Mouse (Mus musculus) mature B cell (primary cell): ENCODE results near the gene Eif4enif1.

Source experiments
- in situ Hi-C: fragments of 300-500 bp; cut with MboI; formaldehyde crosslinking; loops from 2 replicates; pipeline ENCODE4 v1.14.3; 2019

Eif4enif1 gene

GRCm38 (mm10) chr11:3267133-3267532 lies 64.9 kb downstream of the Eif4enif1 start:
- in situ Hi-C loops: loop anchor here (25.0 kb wide), 1 partner anchor 395 kb away; no protein-coding TSS in a partner anchor

GRCm38 (mm10) chr11:3269241-3269640 lies 67.0 kb downstream of the Eif4enif1 start:
- in situ Hi-C loops: loop anchor here (25.0 kb wide), 1 partner anchor 393 kb away; no protein-coding TSS in a partner anchor

DNA sequence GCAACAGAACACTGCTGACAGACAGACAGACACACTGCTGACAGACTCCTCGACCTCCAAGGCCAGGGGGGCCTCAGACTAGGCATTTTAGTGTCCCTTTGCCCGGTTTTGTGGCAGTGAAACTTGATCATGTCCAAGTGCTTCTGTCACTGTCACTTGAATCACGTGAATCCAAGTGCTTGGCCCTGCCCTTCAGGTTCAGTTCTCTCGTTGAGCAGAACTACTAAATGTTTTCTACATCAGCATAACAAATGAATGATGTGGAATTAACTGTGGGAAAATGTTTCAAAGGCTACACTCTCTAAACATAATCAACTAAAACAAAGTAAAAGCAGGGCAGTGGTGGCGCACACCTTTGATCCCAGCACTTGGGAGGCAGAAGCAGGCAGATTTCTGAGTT lies 76.2 kb downstream of the Eif4enif1 start:
- in situ Hi-C loops: no loop called here

DNA sequence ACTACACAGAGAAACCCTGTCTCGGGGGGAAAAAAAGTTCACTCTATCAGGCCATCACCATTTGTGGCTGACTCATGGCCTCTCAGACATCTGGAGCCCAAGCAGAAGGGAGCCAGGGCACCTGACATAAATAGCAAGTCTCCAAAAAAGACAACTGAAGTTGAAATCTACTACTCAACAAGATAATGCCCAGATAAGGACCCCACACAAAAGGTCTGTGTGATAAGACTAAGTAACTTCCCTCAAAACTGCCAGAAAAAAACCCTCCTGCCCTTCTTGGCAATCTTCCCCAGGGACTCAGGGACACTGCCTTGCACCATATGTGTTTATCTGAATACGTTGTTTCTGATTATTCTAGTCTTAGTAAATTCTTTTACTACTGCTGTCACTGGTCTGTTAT lies 77.5 kb downstream of the Eif4enif1 start:
- in situ Hi-C loops: no loop called here

DNA sequence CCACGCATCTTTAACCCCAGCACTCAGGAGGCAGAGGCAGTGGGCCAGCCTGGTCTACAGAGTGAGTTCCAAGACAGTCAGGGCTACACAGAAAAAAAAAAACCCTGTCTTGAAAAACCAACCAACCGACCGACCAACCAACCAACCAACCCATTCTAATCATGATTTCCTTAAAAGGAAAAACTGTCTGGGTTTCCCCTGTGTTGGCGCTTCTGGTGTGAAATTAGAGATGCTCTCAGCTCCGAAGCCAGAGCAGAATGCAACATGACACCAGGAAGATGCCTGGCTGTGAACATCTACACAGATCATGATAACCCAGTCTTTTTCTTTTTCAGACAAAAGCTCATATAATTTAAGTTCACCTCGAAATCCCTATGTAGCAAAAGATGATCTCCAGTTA lies 80.7 kb downstream of the Eif4enif1 start:
- in situ Hi-C loops: no loop called here

DNA sequence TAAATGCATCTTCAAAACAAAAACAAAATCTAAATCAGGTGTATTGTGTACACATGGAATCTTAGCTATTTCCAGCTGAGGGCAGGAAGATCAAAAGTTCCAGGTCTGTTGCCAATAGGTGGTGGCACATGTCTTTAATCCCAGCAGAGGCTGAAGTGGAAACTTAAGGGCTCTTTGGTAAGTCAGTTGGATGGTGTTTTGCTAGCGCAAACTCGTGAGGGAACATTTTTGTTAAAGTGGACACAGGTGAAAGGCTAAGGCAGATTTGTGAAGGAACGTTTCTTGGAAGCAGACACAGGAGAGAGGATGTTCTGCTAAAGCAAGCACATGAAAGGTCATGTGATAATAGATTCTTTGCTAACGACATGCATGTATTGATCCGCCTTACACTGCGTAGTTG lies 81.5 kb downstream of the Eif4enif1 start:
- in situ Hi-C loops: no loop called here

DNA sequence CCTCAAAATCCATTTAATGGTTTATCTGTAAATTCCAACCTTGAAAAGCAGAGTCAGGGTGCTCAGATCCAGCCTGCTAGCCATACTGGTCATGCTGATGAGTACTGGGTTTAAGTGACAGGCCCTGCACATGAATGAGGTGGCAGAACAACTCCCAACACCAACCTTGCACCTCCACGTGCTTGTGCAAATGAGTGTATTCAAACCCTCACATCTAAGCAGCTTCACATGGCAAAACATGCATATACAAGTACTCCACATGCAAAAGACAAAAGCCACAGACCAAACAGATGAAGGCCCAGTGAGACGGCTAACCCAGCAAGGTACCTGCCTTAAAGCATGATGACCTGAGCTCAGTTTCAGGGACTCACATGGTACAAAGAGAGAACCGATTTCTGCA lies 83.7 kb downstream of the Eif4enif1 start:
- in situ Hi-C loops: no loop called here

GRCm38 (mm10) chr11:3287131-3287530 lies 84.9 kb downstream of the Eif4enif1 start:
- in situ Hi-C loops: no loop called here

GRCm38 (mm10) chr11:3287921-3288320 lies 85.7 kb downstream of the Eif4enif1 start:
- in situ Hi-C loops: no loop called here

GRCm38 (mm10) chr11:3288521-3289301 lies 86.5 kb downstream of the Eif4enif1 start, which contains the start of gene Patz1:
Gene Patz1, plus strand, starts transcription at chr11:3288874.
- in situ Hi-C loops: no loop called here

- in situ Hi-C loops: no loop called here
Measured at GRCm38 (mm10) chr11:3289302-3289802, 87.2 kb downstream of the Eif4enif1 start.

GRCm38 (mm10) chr11:3289803-3290639 lies 87.8 kb downstream of the Eif4enif1 start:
- in situ Hi-C loops: loop anchor here (5.0 kb wide), 1 partner anchor 42 kb away; the partner anchor contains the start of gene Pik3ip1

DNA sequence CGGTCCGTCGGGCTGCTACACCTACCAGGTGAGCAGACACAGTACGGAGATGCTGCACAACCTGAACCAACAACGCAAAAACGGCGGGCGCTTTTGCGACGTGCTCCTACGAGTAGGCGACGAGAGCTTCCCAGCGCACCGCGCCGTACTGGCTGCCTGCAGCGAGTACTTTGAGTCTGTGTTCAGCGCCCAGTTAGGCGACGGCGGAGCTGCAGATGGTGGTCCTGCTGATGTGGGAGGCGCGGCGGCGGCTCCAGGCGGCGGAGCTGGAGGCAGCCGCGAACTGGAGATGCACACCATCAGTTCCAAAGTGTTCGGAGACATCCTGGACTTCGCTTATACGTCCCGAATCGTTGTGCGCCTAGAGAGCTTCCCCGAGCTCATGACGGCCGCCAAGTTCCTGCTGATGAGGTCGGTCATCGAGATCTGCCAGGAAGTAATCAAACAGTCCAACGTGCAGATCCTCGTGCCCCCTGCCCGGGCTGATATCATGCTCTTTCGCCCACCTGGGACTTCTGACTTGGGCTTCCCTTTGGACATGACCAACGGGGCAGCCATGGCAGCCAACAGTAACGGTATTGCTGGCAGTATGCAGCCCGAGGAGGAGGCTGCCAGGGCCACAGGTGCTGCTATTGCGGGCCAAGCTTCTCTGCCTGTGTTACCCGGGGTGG lies 88.6 kb downstream of the Eif4enif1 start:
- in situ Hi-C loops: loop anchor here (5.0 kb wide), 1 partner anchor 42 kb away; the partner anchor contains the start of gene Pik3ip1

- in situ Hi-C loops: loop anchor here (5.0 kb wide), 1 partner anchor 41 kb away; the partner anchor contains the start of gene Pik3ip1
Measured at GRCm38 (mm10) chr11:3291311-3292061, 89.3 kb downstream of the Eif4enif1 start.

- in situ Hi-C loops: loop anchor here (5.0 kb wide), 1 partner anchor 40 kb away; the partner anchor contains the start of gene Pik3ip1
Measured at GRCm38 (mm10) chr11:3292062-3292421, 89.8 kb downstream of the Eif4enif1 start.

- in situ Hi-C loops: loop anchor here (5.0 kb wide), 1 partner anchor 40 kb away; the partner anchor contains the start of gene Pik3ip1
Measured at GRCm38 (mm10) chr11:3292711-3293249, 90.6 kb downstream of the Eif4enif1 start.

DNA sequence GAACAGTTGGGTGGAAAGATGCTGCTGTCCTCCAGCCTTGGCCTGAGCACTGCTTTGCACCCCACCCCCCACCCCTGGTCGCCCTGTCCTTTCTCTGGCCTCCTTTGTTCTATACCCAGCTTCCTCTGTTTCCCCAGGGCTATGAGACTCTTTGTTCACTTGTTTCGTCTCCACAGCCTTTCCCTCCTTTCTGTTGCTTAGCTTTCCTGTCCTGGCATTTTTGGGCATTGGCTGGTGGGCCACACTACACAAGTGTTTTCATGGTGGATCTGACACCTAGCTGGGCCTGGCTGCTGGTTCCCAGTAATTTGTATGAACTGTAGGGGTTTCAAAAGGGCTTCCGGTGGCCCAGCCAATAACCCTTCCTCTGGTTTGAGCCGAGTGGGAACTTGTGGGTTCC lies 91.2 kb downstream of the Eif4enif1 start:
- in situ Hi-C loops: loop anchor here (5.0 kb wide), 1 partner anchor 39 kb away; the partner anchor contains the start of gene Pik3ip1
